ENCODE assay signal across 8 mouse cellular contexts in the genomic region with DNA sequence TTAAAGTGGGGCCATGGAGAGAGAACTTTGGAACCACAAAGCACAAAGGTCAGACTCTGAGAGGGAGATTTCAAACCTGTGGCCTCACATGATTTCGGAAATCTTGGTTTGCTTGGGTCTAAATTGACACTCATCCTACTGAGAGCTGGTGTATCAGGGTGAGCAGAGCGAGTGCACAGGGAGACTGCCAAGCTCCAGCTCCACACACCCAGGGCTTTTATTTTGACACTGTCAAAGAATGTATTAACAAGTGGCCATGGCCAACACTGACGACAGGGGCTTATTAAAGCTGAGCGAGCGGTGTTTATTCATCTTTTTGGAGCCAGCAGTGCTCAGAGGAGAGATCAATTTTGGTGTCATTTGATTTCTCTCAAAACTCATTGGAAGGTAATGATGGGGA. TPM values are rescaled to one million over a fixed set of nuclear protein-coding genes. Genes with fewer than 3 reads are reported as not detected.
DNase-seq lines count a peak whose midpoint lies in the region; ATAC-seq and TF ChIP-seq lines count a peak whose summit lies in the region.

No protein-coding gene starts in this region.

- TF ChIP-seq CTCF in heart, postnatal 0 days (IDR thresholded peaks at IDR 0.05; ENCODE audit: low read depth) = no peak

- peak; percentile 58 for DNase-seq in MN1 (ENCODE audit: low spot score)
- peak; percentile 59 for DNase-seq in embryo, embryonic 11 days
- peak; percentile 82 for DNase-seq in heart, postnatal 0 days (ENCODE audit: low spot score)
- peak; percentile 77 for DNase-seq in retina, postnatal 1 day
- DNase-seq in thymus, postnatal 14 days = no peak
- DNase-seq in layer of hippocampus, postnatal 36 days = no peak
- DNase-seq in right cerebral cortex, adult 18-20 months = no peak

- WGBS in heart, postnatal 0 days = 21% methylated on average over 5 of the region's 5 CpGs
- WGBS in limb, embryonic 15.5 days = 22% methylated on average over 5 of the region's 5 CpGs

- H3K4me1 ChIP-seq in heart, postnatal 0 days (ENCODE audit: control insufficient read depth, insufficient read depth) = peaks cover 29% of the 10 kb centered on the region
- peaks cover 18% of the 10 kb centered on the region for H3K4me1 ChIP-seq in limb, embryonic 15.5 days

- peak overlapping the region; percentile 57 for H3K4me2 ChIP-seq in heart, postnatal 0 days (ENCODE audit: low read depth, low read length)
- peak overlapping the region; percentile 33 for H3K4me2 ChIP-seq in limb, embryonic 15.5 days

- no peaks in the 10 kb centered on the region for H3K9me3 ChIP-seq in heart, postnatal 0 days (replicated peaks; ENCODE audit: control insufficient read depth, low read length)
- H3K9me3 ChIP-seq in limb, embryonic 15.5 days = no peaks in the 10 kb centered on the region

- peak; percentile 63 for ATAC-seq in heart, postnatal 0 days (ENCODE audit: insufficient read depth, low read depth)
- ATAC-seq in limb, embryonic 15.5 days (ENCODE audit: insufficient number of reproducible peaks, low FRiP score, low TSS enrichment, low read depth) = no peak

- H3K27ac ChIP-seq in heart, postnatal 0 days (ENCODE audit: low read depth) = no peak overlapping the region
- H3K27ac ChIP-seq in limb, embryonic 15.5 days = peak overlapping the region; percentile 17; the same call in 1 of the 2 replicates

- no peak overlapping the region for H3K9ac ChIP-seq in heart, postnatal 0 days (replicated peaks; ENCODE audit: low read depth, low read length)
- no peak overlapping the region for H3K9ac ChIP-seq in limb, embryonic 15.5 days

- peak overlapping the region; percentile 39 for H3K4me3 ChIP-seq in heart, postnatal 0 days (ENCODE audit: low read depth, low read length)
- peak overlapping the region; percentile 19; the same call in 1 of the 2 replicates for H3K4me3 ChIP-seq in limb, embryonic 15.5 days

- TF ChIP-seq EP300 in heart, postnatal 0 days (IDR thresholded peaks at IDR 0.05; ENCODE audit: low read depth) = no peak

- H3K27me3 ChIP-seq in heart, postnatal 0 days (ENCODE audit: control insufficient read depth, insufficient read depth, low read length) = no peaks in the 10 kb centered on the region
- no peaks in the 10 kb centered on the region for H3K27me3 ChIP-seq in limb, embryonic 15.5 days

- no peaks in the 10 kb centered on the region for H3K36me3 ChIP-seq in heart, postnatal 0 days (replicated peaks; ENCODE audit: control insufficient read depth, insufficient read depth, low read length)
- H3K36me3 ChIP-seq in limb, embryonic 15.5 days = no peaks in the 10 kb centered on the region

RNA-seq across cellular contexts. Expression of a gene that starts 3.0 kb away (rescaled TPM):
- 3.1 and 4.0 TPM in 2 replicates for total RNA-seq in heart, postnatal 0 days (2014; rRNA removed; ENCODE audit: low replicate concordance)
- 6.4 and 6.6 TPM in 2 replicates for polyA plus RNA-seq in heart, postnatal 0 days (2015; fragmentation: Nextera tagmentation; extraction: Ambion mirVana)
- polyA plus RNA-seq in limb, embryonic 15.5 days (2015; fragmentation: Nextera tagmentation; extraction: Ambion mirVana) = 8.1 and 9.4 TPM in 2 replicates
- 10 to 100 TPM; 16.7 to 18.2 TPM for total RNA-seq in layer of hippocampus, postnatal 36 days (2021)

Comparison
In these comparisons a context has a peak if more than half of its experiments do, and no peak if none do; other contexts are left out.
1. DNase-seq: peak in MN1 (single experiment), embryo, embryonic 11 days (single experiment), heart, postnatal 0 days (single experiment) and retina, postnatal 1 day (single experiment); none in thymus, postnatal 14 days (single experiment), layer of hippocampus, postnatal 36 days (0 of 2) and right cerebral cortex, adult 18-20 months (single experiment).